Mouse (Mus musculus): ENCODE results near the gene Susd2.

- TF ChIP-seq POLR2A (IDR thresholded peaks at IDR 0.05; ENCODE audit: insufficient read depth, low read depth, low read length) = no peak
- no peak for TF ChIP-seq CTCF (IDR thresholded peaks at IDR 0.05)
- no peak for TF ChIP-seq EP300 (IDR thresholded peaks at IDR 0.05; ENCODE audit: insufficient read depth, low read depth, low read length)
Measured at GRCm38 (mm10) chr10:75649001-75649400, 5.2 kb upstream of the Susd2 start.

Data from heart, adult 2 months (tissue).